Mouse (Mus musculus): Measurements from ENCODE around the gene Rpl15.

Gene Rpl15

GRCm38 (mm10) chr14:18270529-18271441 is at the start of gene Rpl15, which contains the start of gene Nkiras1:
Gene Rpl15, minus strand, starts transcription at chr14:18271391.
Gene Nkiras1, plus strand, starts transcription at chr14:18271136.
- DNase-seq (ENCODE audit: low read depth, low spot score) = peak; percentile 99

DNA sequence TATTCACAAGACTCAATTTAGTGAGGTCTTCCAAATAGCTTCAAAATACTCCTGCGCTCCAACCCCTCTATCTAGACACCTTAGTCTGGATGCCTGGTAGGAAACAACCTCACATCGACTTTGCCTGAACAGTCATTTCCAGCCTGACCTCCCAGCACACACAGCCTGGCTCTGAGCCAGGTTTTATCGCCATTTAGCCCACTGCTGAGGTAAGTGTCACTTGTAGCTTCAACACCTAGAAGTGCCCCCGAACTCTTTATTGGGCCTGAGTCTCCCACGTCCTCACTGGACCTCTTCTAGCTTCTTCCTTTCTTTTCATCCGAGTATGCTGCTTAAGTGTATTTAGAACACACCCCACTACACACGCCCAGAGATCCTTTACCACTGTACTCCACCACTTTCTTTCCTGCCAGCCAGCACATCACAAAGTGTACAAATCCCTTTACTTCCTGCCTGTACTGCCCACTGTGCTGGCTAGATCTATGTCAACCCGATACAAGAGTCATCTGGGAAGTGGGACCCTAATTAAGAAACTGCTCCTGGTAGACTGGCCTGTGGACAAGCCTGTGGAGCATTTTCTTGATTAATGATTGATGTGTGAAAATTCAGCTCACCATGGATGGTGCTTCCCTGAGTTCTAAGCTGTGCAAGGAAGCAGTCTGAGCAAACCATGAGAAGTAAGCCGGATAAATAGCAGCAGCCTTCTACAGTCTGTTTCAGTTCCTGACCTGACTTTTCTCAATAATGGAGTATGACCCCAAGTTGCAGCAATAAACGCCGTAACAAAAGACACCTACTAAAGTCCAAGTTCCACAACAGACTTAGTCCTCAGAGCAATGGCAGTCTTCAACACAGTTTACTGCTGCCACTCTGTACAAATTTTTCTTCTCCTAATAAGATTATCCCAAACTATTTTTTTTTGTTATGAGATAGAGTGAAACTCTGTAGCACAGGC is 46.5 kb upstream of the Rpl15 start:
- DNase-seq (ENCODE audit: low read depth, low spot score) = no peak

GRCm38 (mm10) chr14:18304165-18304564 is 33.0 kb upstream of the Rpl15 start:
- DNase-seq (ENCODE audit: low read depth, low spot score) = no peak

DNA sequence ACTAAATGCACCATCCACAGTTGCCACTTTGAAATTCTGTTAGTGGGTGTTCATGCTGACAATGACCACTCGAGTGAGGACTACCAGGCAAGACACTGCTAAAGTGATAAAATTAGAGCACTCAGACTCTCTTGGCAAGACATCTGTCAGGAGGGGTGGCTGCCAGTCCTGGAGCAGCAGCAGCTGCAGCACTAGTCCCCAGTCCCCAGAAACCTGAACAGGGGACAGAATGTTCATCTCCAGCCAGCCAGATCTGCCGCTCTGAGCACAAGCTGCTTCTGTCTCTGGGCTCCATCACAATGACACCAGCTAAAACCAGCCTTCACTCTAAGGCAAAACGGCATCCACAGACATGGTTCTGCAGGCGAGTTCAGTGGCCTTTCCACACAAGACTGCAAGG is 32.1 kb upstream of the Rpl15 start:
- no peak for DNase-seq (ENCODE audit: low read depth, low spot score)

GRCm38 (mm10) chr14:18302750-18303149 is 31.6 kb upstream of the Rpl15 start:
- no peak for DNase-seq (ENCODE audit: low read depth, low spot score)

- no peak for DNase-seq (ENCODE audit: low read depth, low spot score)
These were observed 30.4 kb upstream of the Rpl15 start for GRCm38 (mm10) chr14:18301591-18301990.

GRCm38 (mm10) chr14:18300676-18301075 is 29.5 kb upstream of the Rpl15 start:
- no peak for DNase-seq (ENCODE audit: low read depth, low spot score)

DNA sequence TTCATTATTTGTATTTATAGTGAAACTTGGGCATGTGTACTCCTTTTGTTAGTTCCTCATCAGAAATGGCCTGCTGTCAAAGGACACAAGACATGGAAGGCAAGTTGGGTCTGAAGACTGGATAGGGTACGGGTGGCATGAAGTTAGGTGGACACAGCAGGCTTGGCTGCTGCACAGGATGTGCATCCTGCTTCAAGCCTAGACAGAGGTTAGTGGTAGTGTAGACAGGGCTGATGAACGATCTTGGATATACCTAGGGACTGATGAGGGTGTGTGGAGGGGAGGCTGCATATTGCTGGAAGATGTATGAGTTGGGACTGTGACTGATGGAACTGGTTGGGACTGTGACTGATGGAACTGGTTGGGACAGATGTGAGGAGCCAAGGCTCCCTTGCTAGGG is 27.7 kb upstream of the Rpl15 start:
- DNase-seq (ENCODE audit: low read depth, low spot score) = no peak

DNA sequence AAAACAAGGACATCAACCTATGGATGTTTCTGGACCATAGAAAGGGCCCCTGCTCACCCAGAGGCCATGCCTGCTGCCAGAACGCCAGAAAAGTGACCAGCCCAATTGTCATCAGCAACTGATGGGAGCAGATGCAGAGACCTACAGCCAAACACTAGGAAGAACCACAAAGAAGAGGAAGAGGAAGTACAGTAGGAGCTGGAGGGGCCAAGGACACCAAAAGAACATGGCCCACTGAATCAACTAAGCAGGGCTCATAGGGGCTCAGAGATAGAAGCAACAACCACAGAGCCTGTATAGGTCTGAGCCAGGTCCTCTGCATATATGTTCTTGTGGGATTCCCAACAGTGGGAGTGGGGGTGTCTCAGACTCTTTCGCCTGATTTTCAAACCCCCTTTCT is 26.2 kb upstream of the Rpl15 start:
- no peak for DNase-seq (ENCODE audit: low read depth, low spot score)

GRCm38 (mm10) chr14:18292578-18292977 is 21.4 kb upstream of the Rpl15 start:
- no peak for DNase-seq (ENCODE audit: low read depth, low spot score)

GRCm38 (mm10) chr14:18292111-18292510 is 20.9 kb upstream of the Rpl15 start:
- no peak for DNase-seq (ENCODE audit: low read depth, low spot score)

- no peak for DNase-seq (ENCODE audit: low read depth, low spot score)
These were observed 16.2 kb upstream of the Rpl15 start for GRCm38 (mm10) chr14:18287391-18287790.

DNA sequence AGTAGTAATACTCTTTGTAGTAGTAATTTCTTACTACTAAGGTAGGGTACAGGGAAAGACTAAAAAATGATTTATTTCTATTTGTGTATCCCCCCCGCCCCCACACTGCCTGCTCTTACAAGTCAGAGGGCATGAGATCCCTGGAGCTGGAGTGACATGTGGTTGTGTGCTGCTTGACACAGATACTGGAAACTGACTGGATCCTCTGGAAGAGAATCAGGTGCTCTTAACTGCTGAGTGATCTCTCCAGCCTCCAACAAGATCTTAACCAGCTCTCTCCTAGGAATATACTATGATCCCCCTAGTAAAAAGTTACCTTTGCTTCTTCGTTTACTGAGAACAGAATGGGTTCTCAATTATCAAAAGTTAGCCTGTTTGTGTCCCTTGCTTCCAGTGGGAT is 15.2 kb upstream of the Rpl15 start:
- DNase-seq (ENCODE audit: low read depth, low spot score) = no peak

- no peak for DNase-seq (ENCODE audit: low read depth, low spot score)
These were observed 14.3 kb upstream of the Rpl15 start for GRCm38 (mm10) chr14:18285476-18285875.

- peak; percentile 67 for DNase-seq (ENCODE audit: low read depth, low spot score)
These were observed 13.4 kb upstream of the Rpl15 start for GRCm38 (mm10) chr14:18284581-18284980.

GRCm38 (mm10) chr14:18280375-18280774 is 9.2 kb upstream of the Rpl15 start:
- DNase-seq (ENCODE audit: low read depth, low spot score) = peak; percentile 25

DNA sequence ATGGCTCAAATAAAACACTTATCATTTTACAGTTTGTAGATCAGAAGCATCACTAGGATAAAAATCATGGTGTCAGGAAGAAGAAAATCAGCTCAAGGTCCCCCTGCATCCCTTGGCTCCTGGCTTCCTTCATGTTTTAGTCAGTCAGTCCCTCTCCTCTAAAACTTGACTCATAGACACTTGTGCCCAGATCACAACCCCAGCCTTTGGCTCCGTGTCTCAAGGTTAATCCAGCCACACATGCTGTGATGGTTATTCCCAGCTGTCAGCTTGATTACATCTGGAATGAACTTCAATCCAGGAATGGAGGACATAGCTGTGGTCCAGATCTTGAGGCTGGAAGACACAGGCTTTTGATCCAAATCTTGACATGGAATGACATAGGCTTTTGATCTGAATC is 3.3 kb upstream of the Rpl15 start:
- DNase-seq (ENCODE audit: low read depth, low spot score) = no peak

DNA sequence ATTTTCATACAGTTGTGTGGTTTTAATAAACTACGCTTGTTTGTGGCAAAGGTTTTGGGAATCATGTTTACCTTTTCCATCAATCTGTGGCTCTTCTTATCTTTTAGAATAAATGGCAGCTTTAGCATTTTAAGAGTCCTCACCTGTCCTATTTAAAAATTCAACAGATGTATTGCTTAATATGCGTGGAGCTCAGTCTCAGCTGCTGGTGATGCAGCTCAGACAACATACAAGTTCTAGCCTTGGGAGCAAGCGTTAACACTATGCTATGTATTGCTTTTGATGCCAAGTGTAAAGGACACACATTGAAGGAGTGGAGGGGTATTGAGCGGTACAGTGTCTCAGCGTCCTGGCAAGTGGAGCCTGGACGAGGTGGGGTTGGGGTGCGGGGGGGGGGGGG is 475 bp upstream of the Rpl15 start:
- peak; percentile 44 for DNase-seq (ENCODE audit: low read depth, low spot score)

GRCm38 (mm10) chr14:18269947-18270528 is 1.2 kb downstream of the Rpl15 start:
- peak; percentile 21 for DNase-seq (ENCODE audit: low read depth, low spot score)

- peak; percentile 8 for DNase-seq (ENCODE audit: low read depth, low spot score)
These were observed 7.8 kb downstream of the Rpl15 start for GRCm38 (mm10) chr14:18263427-18263826.

- no peak for DNase-seq (ENCODE audit: low read depth, low spot score)
These were observed 10.0 kb downstream of the Rpl15 start for GRCm38 (mm10) chr14:18261203-18261602.

DNA sequence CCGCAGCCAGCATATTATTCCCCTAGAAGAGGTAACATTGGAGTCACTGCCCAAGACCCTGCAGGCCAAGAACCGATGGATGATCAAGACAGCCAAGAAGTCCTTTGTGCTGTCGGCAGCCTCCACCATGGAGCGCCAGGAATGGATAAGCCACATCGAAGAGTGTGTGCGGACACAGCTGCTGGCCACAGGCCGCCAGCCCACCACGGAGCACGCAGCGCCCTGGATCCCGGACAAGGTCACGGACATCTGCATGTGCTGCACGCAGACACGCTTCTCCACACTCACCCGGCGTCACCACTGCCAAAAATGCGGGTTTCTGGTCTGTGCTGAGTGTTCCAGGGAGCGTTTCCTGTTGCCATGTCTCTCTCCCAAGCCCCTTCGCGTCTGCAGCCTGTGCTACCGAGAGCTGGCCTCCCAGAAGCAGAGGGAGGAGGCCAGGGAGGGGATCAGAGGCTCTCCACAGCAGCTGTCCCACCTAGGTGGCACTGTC is 28.5 kb downstream of the Rpl15 start:
- DNase-seq (ENCODE audit: low read depth, low spot score) = no peak

Data from 3T3-L1 (cell line).